In genomic region chr7:37773312-37773702, GRCm38 (mm10) we compare ENCODE assay signal across 8 mouse cellular contexts. TPM values are rescaled to one million over a fixed set of nuclear protein-coding genes. Genes with fewer than 3 reads are reported as not detected.
DNase-seq lines count a peak whose midpoint lies in the region; ATAC-seq and TF ChIP-seq lines count a peak whose summit lies in the region.

Gene Zfp536 (minus strand): TSS chr7:37773641.

- 1% methylated on average over 27 of the region's 27 CpGs for WGBS in embryonic facial prominence, embryonic 15.5 days
- WGBS in intestine, embryonic 16.5 days, result 1% methylated on average over 27 of the region's 27 CpGs
- under 1% methylated on average over 27 of the region's 27 CpGs for WGBS in midbrain, embryonic 13.5 days

- H3K4me1 ChIP-seq in E14TG2a.4 (replicated peaks; ENCODE audit: low read depth, low read length), result peaks cover 27% of the 10 kb centered on the region
- H3K4me1 ChIP-seq in embryonic facial prominence, embryonic 15.5 days, result peaks cover 46% of the 10 kb centered on the region
- peaks cover 9% of the 10 kb centered on the region; the same call in 1 of the 2 replicates for H3K4me1 ChIP-seq in intestine, embryonic 16.5 days (ENCODE audit: control insufficient read depth, insufficient read depth, low read length)
- H3K4me1 ChIP-seq in midbrain, embryonic 13.5 days (replicated peaks), result peaks cover 25% of the 10 kb centered on the region

- no peak for ATAC-seq in embryonic facial prominence, embryonic 15.5 days (ENCODE audit: insufficient number of reproducible peaks, low FRiP score, low TSS enrichment, low read depth)
- no peak for ATAC-seq in intestine, embryonic 16.5 days
- ATAC-seq in midbrain, embryonic 13.5 days, result no peak

- H3K9ac ChIP-seq in embryonic facial prominence, embryonic 15.5 days, result no peak within 1 kb of the TSS
- H3K9ac ChIP-seq in intestine, embryonic 16.5 days (ENCODE audit: low read depth, low read length), result peak within 1 kb of the TSS; percentile 62
- H3K9ac ChIP-seq in midbrain, embryonic 13.5 days (replicated peaks), result peak within 1 kb of the TSS; percentile 74

- no peak within 1 kb of the TSS for H3K27ac ChIP-seq in embryonic facial prominence, embryonic 15.5 days (replicated peaks)
- H3K27ac ChIP-seq in intestine, embryonic 16.5 days (ENCODE audit: low read length), result 0 out of 2 replicates have a peak within 1 kb of the TSS, but pooled peaks have one; percentile 13
- H3K27ac ChIP-seq in midbrain, embryonic 13.5 days, result peak within 1 kb of the TSS; percentile 89

- no peak for TF ChIP-seq CTCF in E14TG2a.4 (conservative IDR thresholded peaks at IDR 0.05; ENCODE audit: low read length)

- peak within 1 kb of the TSS; percentile 98 for H3K4me2 ChIP-seq in embryonic facial prominence, embryonic 15.5 days (replicated peaks)
- peak within 1 kb of the TSS; percentile 85 for H3K4me2 ChIP-seq in intestine, embryonic 16.5 days (ENCODE audit: low read depth, low read length)
- peak within 1 kb of the TSS; percentile 97 for H3K4me2 ChIP-seq in midbrain, embryonic 13.5 days (replicated peaks)

- peak within 1 kb of the TSS; percentile 49; the same call in 1 of the 2 replicates for H3K4me3 ChIP-seq in E14TG2a.4 (replicated peaks; ENCODE audit: low read length)
- peak within 1 kb of the TSS; percentile 55 for H3K4me3 ChIP-seq in embryonic facial prominence, embryonic 15.5 days (replicated peaks)
- peak within 1 kb of the TSS; percentile 60 for H3K4me3 ChIP-seq in intestine, embryonic 16.5 days (ENCODE audit: low read length)
- peak within 1 kb of the TSS; percentile 67 for H3K4me3 ChIP-seq in midbrain, embryonic 13.5 days (replicated peaks)

- peaks cover 94% of the 10 kb centered on the region for H3K27me3 ChIP-seq in E14TG2a.4 (ENCODE audit: insufficient read depth, low read length)
- peaks cover 73% of the 10 kb centered on the region for H3K27me3 ChIP-seq in embryonic facial prominence, embryonic 15.5 days
- H3K27me3 ChIP-seq in intestine, embryonic 16.5 days (replicated peaks; ENCODE audit: control insufficient read depth, insufficient read depth, low read length), result peaks cover 57% of the 10 kb centered on the region
- peaks cover 15% of the 10 kb centered on the region; the same call in 1 of the 2 replicates for H3K27me3 ChIP-seq in midbrain, embryonic 13.5 days

- DNase-seq in adrenal gland, postnatal 4 days (ENCODE audit: low spot score in 2 of 2), result no peak
- DNase-seq in adrenal gland, postnatal 10 days, result no peak
- no peak for DNase-seq in urinary bladder, postnatal 14 days (ENCODE audit: low spot score)
- no peak for DNase-seq in thymus, postnatal 4 days

- no peaks in the 10 kb centered on the region for H3K9me3 ChIP-seq in E14TG2a.4 (ENCODE audit: low read length)
- no peaks in the 10 kb centered on the region for H3K9me3 ChIP-seq in embryonic facial prominence, embryonic 15.5 days (replicated peaks)
- no peaks in the 10 kb centered on the region for H3K9me3 ChIP-seq in intestine, embryonic 16.5 days (ENCODE audit: control insufficient read depth, low read length)
- H3K9me3 ChIP-seq in midbrain, embryonic 13.5 days, result no peaks in the 10 kb centered on the region

- H3K36me3 ChIP-seq in E14TG2a.4 (ENCODE audit: insufficient read depth, low read length), result no peaks in the 10 kb centered on the region
- H3K36me3 ChIP-seq in embryonic facial prominence, embryonic 15.5 days, result no peaks in the 10 kb centered on the region
- no peaks in the 10 kb centered on the region for H3K36me3 ChIP-seq in intestine, embryonic 16.5 days (ENCODE audit: control insufficient read depth, insufficient read depth, low read length)
- no peaks in the 10 kb centered on the region for H3K36me3 ChIP-seq in midbrain, embryonic 13.5 days

RNA-seq across cellular contexts. Expression of gene Zfp536, which starts in this region (rescaled TPM):
- total RNA-seq in adrenal gland, postnatal 4 days (2021), result 10 to 100 TPM; 10.3 TPM
- total RNA-seq in adrenal gland, postnatal 10 days (2021), result 1 to 10 TPM; 3.3 to 6.4 TPM
- 6.6 and 8.2 TPM in 2 replicates for polyA plus RNA-seq in embryonic facial prominence, embryonic 15.5 days (2015; fragmentation: Nextera tagmentation; extraction: Ambion mirVana)
- polyA plus RNA-seq in intestine, embryonic 16.5 days (2015; fragmentation: Nextera tagmentation; extraction: Ambion mirVana), result 7.0 and 8.8 TPM in 2 replicates
- polyA plus RNA-seq in midbrain, embryonic 13.5 days (2015; fragmentation: Nextera tagmentation; extraction: Ambion mirVana), result 41.5 and 43.4 TPM in 2 replicates
